Mouse (Mus musculus): ENCODE data around the gene Rab39. TPM values are rescaled to one million over a fixed set of nuclear protein-coding genes. Genes with fewer than 3 reads are reported as not detected.
A peak's percentile ranks its signal among the peaks of the same experiment; 100 is the strongest.

Rab39 gene
- 0.05 and 0.14 TPM in 2 replicates for polyA plus RNA-seq (2012; rRNA removed)

GRCm38 (mm10) chr9:53705992-53706696 lies at the start of gene Rab39:
Gene Rab39 (minus strand): TSS chr9:53706232.
- H3K4me1 ChIP-seq (ENCODE audit: control insufficient read depth, insufficient read depth, low read length), result peaks cover 12% of the 10 kb centered on the region
- peak within 1 kb of the TSS; percentile 91 for H3K4me3 ChIP-seq (ENCODE audit: control insufficient read depth, low read depth, low read length)
- H3K27ac ChIP-seq (ENCODE audit: control insufficient read depth, insufficient read depth, low read depth, low read length), result 0 out of 2 replicates have a peak within 1 kb of the TSS, but pooled peaks have one; percentile 32
- TF ChIP-seq POLR2A (IDR thresholded peaks at IDR 0.05; ENCODE audit: control insufficient read depth, low read depth, low read length) (no peak), CTCF (IDR thresholded peaks at IDR 0.05; ENCODE audit: control insufficient read depth, insufficient read depth, insufficient replicate concordance, low read depth, low read length) (no peak)
- no peaks in the 10 kb centered on the region for H3K36me3 ChIP-seq (ENCODE audit: control insufficient read depth, insufficient read depth, low read length)
- no peaks in the 10 kb centered on the region for H3K27me3 ChIP-seq (ENCODE audit: control insufficient read depth, insufficient read depth, low read length)

DNA sequence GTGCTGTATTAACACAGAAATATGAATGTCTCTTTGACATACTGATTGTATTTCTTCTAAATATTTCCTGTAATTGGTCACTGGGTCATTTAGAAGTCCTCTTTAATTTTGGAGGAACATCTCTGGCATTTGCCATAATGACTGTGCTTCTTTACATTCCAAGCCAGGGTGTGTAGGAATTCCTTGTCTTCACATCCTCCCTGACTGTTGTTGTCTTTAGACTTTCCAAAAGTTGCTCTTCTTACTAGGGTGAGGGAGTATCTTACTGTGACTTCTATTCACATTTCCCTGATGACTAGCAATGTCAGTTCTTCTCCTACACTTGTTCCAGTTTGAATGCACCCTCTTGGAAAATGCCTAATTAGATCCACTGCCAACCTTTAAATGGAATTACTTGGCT lies 48.8 kb upstream of the Rab39 start:
- H3K27me3 ChIP-seq (ENCODE audit: control insufficient read depth, insufficient read depth, low read length), result no peaks in the 10 kb centered on the region
- TF ChIP-seq POLR2A (IDR thresholded peaks at IDR 0.05; ENCODE audit: control insufficient read depth, low read depth, low read length) (no peak), CTCF (IDR thresholded peaks at IDR 0.05; ENCODE audit: control insufficient read depth, insufficient read depth, insufficient replicate concordance, low read depth, low read length) (no peak)
- no peak overlapping the region for H3K27ac ChIP-seq (ENCODE audit: control insufficient read depth, insufficient read depth, low read depth, low read length)
- H3K36me3 ChIP-seq (ENCODE audit: control insufficient read depth, insufficient read depth, low read length), result no peaks in the 10 kb centered on the region
- H3K4me1 ChIP-seq (ENCODE audit: control insufficient read depth, insufficient read depth, low read length), result no peaks in the 10 kb centered on the region
- no peak overlapping the region for H3K4me3 ChIP-seq (ENCODE audit: control insufficient read depth, low read depth, low read length)

DNA sequence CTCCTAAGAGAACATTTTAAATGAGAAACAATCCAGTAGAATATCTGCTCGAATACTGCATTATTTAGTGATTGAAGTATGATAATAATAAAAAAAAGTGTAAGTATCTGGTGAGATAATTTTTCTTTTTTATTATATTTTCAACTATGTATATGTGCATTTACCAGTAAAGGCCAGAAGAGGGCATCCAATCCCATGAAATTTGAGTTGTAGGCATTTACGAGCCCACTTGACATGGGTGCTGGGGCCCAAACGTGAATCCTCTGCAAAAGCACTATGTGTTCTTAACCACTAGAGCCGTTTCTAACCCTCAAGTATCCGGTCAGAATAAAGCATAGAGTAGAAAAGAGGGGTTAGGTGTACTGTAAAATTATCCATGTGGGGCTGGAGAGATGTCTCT lies 44.9 kb upstream of the Rab39 start:
- H3K36me3 ChIP-seq (ENCODE audit: control insufficient read depth, insufficient read depth, low read length), result no peaks in the 10 kb centered on the region

DNA sequence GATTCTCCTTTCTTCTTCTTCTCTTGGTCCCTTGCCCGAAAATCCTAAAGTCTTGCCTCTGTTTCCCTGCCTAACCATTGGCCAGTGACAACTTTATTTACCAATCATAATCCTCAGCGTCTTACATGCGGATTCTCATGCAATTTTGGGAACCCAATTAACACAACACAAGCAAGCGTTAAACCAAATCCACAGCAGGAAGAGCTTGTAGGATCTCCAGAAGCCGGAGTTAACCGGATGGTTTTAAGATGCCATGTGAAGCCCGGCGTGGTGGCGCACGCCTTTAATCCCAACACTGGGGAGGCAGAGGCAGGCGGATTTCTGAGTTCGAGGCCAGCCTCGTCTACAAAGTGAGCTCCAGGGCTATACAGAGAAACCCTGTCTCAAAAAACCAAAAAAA lies 44.4 kb upstream of the Rab39 start:
- Histone ChIP-seq H3K27ac (ENCODE audit: control insufficient read depth, insufficient read depth, low read depth, low read length) (no peak overlapping the region), H3K27me3 (ENCODE audit: control insufficient read depth, insufficient read depth, low read length) (no peaks in the 10 kb centered on the region), H3K4me1 (ENCODE audit: control insufficient read depth, insufficient read depth, low read length) (peaks cover 9% of the 10 kb centered on the region), H3K4me3 (ENCODE audit: control insufficient read depth, low read depth, low read length) (no peak overlapping the region), H3K36me3 (ENCODE audit: control insufficient read depth, insufficient read depth, low read length) (no peaks in the 10 kb centered on the region)
- TF ChIP-seq POLR2A (IDR thresholded peaks at IDR 0.05; ENCODE audit: control insufficient read depth, low read depth, low read length) (no peak), CTCF (IDR thresholded peaks at IDR 0.05; ENCODE audit: control insufficient read depth, insufficient read depth, insufficient replicate concordance, low read depth, low read length) (no peak)

More for the DNA sequence above, 44.9 kb upstream of the Rab39 start:
- no peak overlapping the region for H3K4me3 ChIP-seq (ENCODE audit: control insufficient read depth, low read depth, low read length)
- TF ChIP-seq CTCF (IDR thresholded peaks at IDR 0.05; ENCODE audit: control insufficient read depth, insufficient read depth, insufficient replicate concordance, low read depth, low read length) (no peak), POLR2A (IDR thresholded peaks at IDR 0.05; ENCODE audit: control insufficient read depth, low read depth, low read length) (no peak)
- peaks cover 9% of the 10 kb centered on the region for H3K4me1 ChIP-seq (ENCODE audit: control insufficient read depth, insufficient read depth, low read length)
- no peaks in the 10 kb centered on the region for H3K27me3 ChIP-seq (ENCODE audit: control insufficient read depth, insufficient read depth, low read length)
- no peak overlapping the region for H3K27ac ChIP-seq (ENCODE audit: control insufficient read depth, insufficient read depth, low read depth, low read length)

DNA sequence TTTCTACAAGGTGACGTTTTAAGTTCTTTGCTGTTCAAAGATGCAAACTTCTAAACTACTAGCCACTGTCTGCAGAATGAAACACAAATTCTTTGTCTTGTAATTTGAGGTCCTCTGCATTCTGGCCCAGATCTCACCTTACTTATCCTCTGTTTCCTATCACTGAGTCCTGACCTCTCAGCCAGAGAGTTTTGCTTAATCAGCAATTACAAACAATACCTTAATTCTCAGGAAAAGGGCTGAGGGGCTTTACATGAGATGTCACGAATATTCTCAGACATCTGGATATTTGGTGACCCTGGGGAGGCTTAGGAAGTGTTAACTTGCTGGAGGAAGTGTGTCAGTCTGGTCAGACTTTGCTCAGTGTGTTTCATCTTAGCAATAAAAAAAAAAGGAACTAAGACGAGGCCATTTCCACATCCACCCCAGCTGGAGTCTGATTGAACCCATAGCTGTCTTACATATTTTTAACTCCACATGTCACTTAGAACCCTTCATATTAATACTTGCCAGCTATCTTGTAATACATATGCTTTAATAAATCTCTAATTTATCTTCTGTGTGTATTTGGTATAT lies 34.9 kb upstream of the Rab39 start:
- no peaks in the 10 kb centered on the region for H3K4me1 ChIP-seq (ENCODE audit: control insufficient read depth, insufficient read depth, low read length)
- H3K4me3 ChIP-seq (ENCODE audit: control insufficient read depth, low read depth, low read length), result no peak overlapping the region
- H3K27me3 ChIP-seq (ENCODE audit: control insufficient read depth, insufficient read depth, low read length), result no peaks in the 10 kb centered on the region
- no peaks in the 10 kb centered on the region for H3K36me3 ChIP-seq (ENCODE audit: control insufficient read depth, insufficient read depth, low read length)
- H3K27ac ChIP-seq (ENCODE audit: control insufficient read depth, insufficient read depth, low read depth, low read length), result no peak overlapping the region
- TF ChIP-seq POLR2A (IDR thresholded peaks at IDR 0.05; ENCODE audit: control insufficient read depth, low read depth, low read length) (no peak), CTCF (IDR thresholded peaks at IDR 0.05; ENCODE audit: control insufficient read depth, insufficient read depth, insufficient replicate concordance, low read depth, low read length) (no peak)

DNA sequence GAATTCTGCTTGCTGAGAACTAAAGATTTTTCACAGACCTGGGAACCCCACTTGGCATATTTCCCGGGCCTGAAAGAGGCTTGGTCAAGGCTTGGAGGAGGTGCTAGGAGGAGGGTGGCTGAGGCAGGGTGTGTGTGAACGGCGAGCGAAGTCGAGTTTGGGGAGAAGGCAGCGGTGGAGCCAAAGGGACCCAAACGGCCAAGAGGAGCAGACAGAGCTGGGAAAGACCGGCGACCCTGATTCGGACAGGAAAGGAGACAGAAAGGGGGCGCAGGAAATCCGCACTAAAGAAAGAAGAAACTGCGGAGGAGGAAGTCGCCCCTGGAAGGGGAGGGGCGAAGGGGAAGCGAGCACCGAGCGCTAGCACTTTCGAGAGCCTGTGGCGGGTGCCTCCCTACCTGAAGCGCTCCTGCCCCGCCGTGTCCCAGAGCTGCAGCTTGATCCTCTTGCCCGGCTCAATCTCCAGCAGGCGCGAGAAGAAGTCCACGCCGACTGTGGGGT lies 491 bp downstream of the Rab39 start:
- Histone ChIP-seq H3K4me3 (ENCODE audit: control insufficient read depth, low read depth, low read length) (peak overlapping the region; percentile 91), H3K27me3 (ENCODE audit: control insufficient read depth, insufficient read depth, low read length) (no peaks in the 10 kb centered on the region), H3K27ac (ENCODE audit: control insufficient read depth, insufficient read depth, low read depth, low read length) (0 out of 2 replicates have a peak overlapping the region, but pooled peaks have one; percentile 32), H3K4me1 (ENCODE audit: control insufficient read depth, insufficient read depth, low read length) (peaks cover 12% of the 10 kb centered on the region), H3K36me3 (ENCODE audit: control insufficient read depth, insufficient read depth, low read length) (no peaks in the 10 kb centered on the region)
- no peak for TF ChIP-seq POLR2A (IDR thresholded peaks at IDR 0.05; ENCODE audit: control insufficient read depth, low read depth, low read length)
- TF ChIP-seq CTCF (IDR thresholded peaks at IDR 0.05; ENCODE audit: control insufficient read depth, insufficient read depth, insufficient replicate concordance, low read depth, low read length), result no peak

DNA sequence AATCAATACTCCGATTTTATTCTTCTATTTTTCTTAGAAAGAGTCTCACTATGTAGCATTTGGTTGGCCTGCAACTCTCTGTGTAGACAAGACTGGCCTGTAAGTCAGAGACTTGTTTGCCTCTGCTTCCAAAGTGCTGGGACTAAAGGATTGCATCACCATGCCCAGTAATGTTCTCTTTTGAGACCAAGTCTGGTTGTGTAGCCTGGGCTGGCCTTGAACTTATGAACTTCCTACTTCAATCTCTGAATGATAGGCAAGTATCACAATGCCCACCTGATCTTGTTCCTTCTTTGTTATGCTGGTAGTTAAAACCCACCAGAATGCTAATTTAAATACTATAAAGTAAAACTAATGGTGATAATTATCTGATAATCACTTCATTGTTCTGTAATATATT lies 3.0 kb downstream of the Rab39 start:
- H3K27me3 ChIP-seq (ENCODE audit: control insufficient read depth, insufficient read depth, low read length), result no peaks in the 10 kb centered on the region
- no peak overlapping the region for H3K4me3 ChIP-seq (ENCODE audit: control insufficient read depth, low read depth, low read length)
- H3K36me3 ChIP-seq (ENCODE audit: control insufficient read depth, insufficient read depth, low read length), result no peaks in the 10 kb centered on the region
- TF ChIP-seq CTCF (IDR thresholded peaks at IDR 0.05; ENCODE audit: control insufficient read depth, insufficient read depth, insufficient replicate concordance, low read depth, low read length) (no peak), POLR2A (IDR thresholded peaks at IDR 0.05; ENCODE audit: control insufficient read depth, low read depth, low read length) (no peak)
- peaks cover 12% of the 10 kb centered on the region for H3K4me1 ChIP-seq (ENCODE audit: control insufficient read depth, insufficient read depth, low read length)
- no peak overlapping the region for H3K27ac ChIP-seq (ENCODE audit: control insufficient read depth, insufficient read depth, low read depth, low read length)

Measured in testis, adult 2 months (tissue).